Mouse (Mus musculus) liver, postnatal 0 days (tissue): ENCODE measurements at regions not wholly inside any gene's neighbourhood (a gene's known extent, or its start where the extent isn't known, plus 50 kb on each side); places are given as distances from the start of the nearest gene placed in this dataset.

Source experiments
- ATAC-seq: fragments of 200-750 bp; cut with Nextera tagmentation; 2 replicates; pipeline ENCODE4 v1.8.0; 2017; ENCODE audit warnings: mild to moderate bottlenecking, moderate library complexity
- DNase-seq: peaks from one replicate; pipeline ENCODE4 v3.0.0-alpha.2; 2016
- H3K27ac ChIP-seq: fragments of 300-500 bp; sonication (generic); 2 replicates; pipeline ENCODE4 v1.5.1; 2014; ENCODE audit warnings: antibody characterized with exemption, moderate library complexity, mild to moderate bottlenecking, low read depth
- H3K27me3 ChIP-seq: fragments of 300-500 bp; sonication (generic); 2 replicates; pipeline ENCODE4 v1.6.1; 2014; ENCODE audit warnings: low read length, control low read depth, mixed read lengths; ENCODE audit not compliant: insufficient read depth
- H3K36me3 ChIP-seq: fragments of 300-500 bp; sonication (generic); replicated peaks from 2 replicates; pipeline ENCODE4 v1.6.1; 2014; ENCODE audit warnings: mild to moderate bottlenecking, control low read depth, low read length, moderate library complexity, mixed read lengths; ENCODE audit not compliant: insufficient read depth
- H3K4me1 ChIP-seq: fragments of 300-500 bp; sonication (generic); 2 replicates; pipeline ENCODE4 v1.6.1; 2014; ENCODE audit warnings: antibody characterized with exemption, mild to moderate bottlenecking, control low read depth; ENCODE audit not compliant: insufficient read depth
- H3K4me2 ChIP-seq: fragments of 300-500 bp; sonication (generic); 2 replicates; pipeline ENCODE4 v1.6.1; 2014; ENCODE audit warnings: low read depth, mild to moderate bottlenecking, low read length, moderate library complexity, mixed read lengths
- H3K4me3 ChIP-seq: fragments of 300-500 bp; sonication (generic); 2 replicates; pipeline ENCODE4 v1.5.1; 2014; ENCODE audit warnings: low read depth, low read length
- H3K9ac ChIP-seq: fragments of 300-500 bp; sonication (generic); replicated peaks from 2 replicates; pipeline ENCODE4 v1.6.1; 2014; ENCODE audit warnings: mild to moderate bottlenecking, moderate library complexity
- H3K9me3 ChIP-seq: fragments of 300-500 bp; sonication (generic); 2 replicates; pipeline ENCODE4 v1.6.1; 2016; ENCODE audit warnings: mild to moderate bottlenecking, control low read depth, low read length, mixed read lengths
- CTCF ChIP-seq: sonication (generic); IDR thresholded peaks from 2 replicates; pipeline ENCODE4 v1.5.1; 2016; ENCODE audit warnings: antibody characterized with exemption, low read depth
- EP300 ChIP-seq: IDR thresholded peaks from 2 replicates; pipeline ENCODE4 v1.6.1; 2016; ENCODE audit warnings: antibody characterized with exemption, low read depth, mild to moderate bottlenecking
- WGBS: fragments of 180-500 bp; shearing (Covaris S2); extraction: QIAGEN DNeasy Blood & Tissue Kit; methylation state at CpG from one replicate; pipeline ENCODE4 v1.1.7; 2014; ENCODE audit not compliant: insufficient replicate concordance; 5-methylcytosine and 5-hydroxymethylcytosine counted together

DNA sequence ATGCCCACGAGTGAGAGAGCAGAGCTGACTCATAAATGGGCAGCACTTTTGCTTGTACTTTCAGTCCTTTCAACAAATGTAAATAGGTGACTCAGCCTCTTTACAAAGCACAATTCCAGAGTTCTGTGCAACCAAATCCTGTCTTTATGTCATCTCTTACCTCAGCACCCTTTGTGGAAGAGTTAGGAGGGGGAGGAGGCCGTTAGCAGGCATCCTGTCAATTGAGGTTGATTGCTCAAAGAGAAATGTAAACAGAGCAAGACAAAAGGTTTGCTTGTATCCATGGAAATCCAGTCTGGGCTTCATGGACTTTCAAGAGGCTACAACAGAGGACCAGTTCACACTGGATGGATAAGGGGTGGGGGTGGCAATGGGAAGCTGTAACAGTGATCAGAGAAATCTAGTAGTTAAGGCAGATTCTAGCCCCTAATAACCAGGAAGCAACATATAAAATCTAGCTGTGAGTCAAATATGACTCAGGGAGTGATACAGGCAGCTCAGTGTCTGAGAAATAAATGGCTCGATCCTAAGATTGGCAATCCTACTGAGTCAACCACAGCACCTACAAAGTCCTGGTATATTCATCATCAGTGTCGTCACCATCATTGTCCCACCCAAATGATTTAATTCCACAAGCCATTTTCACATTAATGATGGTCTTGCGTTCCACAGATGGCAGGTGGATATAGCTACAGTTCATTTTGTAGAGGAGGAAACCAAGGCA is 136.0 kb upstream of the Rorb start:
- Histone ChIP-seq H3K4me1 (no peaks in the 10 kb centered on the region), H3K9me3 (no peaks in the 10 kb centered on the region), H3K27ac (no peak overlapping the region), H3K36me3 (no peaks in the 10 kb centered on the region), H3K4me2 (no peak overlapping the region), H3K4me3 (no peak overlapping the region), H3K9ac (no peak overlapping the region), H3K27me3 (no peaks in the 10 kb centered on the region)
- TF ChIP-seq EP300 (no peak), CTCF (no peak)
- ATAC-seq (no peak), DNase-seq (no peak)
- WGBS: 54% methylated on average over 5 of the region's 5 CpGs

DNA sequence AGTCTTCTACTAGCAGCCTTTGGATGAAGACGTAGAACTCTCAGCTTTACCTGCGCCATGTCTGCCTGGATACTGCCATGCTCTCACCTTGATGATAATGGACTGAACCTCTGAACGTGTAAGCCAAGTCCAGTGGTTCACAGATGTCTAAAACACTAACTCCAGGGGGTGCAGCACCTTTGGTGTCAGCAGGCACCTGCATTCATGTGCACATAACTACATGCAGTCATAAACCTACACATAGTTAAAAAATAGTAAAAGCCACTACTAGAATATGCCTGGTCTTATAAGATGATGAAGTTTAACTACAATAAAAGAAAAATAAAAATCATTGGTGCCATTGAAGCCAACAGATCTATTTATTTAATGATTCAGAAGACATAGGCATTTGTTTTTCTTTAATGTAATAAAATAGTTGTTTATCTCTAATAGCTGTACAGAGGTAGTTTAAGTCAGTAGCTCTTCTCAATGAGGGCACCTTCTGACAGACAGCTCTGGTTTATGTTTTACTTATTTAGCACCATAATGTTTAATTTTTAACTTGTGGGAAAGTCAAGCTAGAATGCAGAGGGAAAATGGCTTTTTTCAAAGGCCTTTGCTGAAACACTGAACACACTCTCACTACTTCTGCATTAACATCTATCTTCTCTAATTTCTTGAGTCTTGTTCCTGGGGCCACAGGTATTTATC is 118.5 kb upstream of the Rorb start:
- H3K27ac ChIP-seq: no peak overlapping the region
- TF ChIP-seq EP300: no peak
- no peak for TF ChIP-seq CTCF
- ATAC-seq (no peak), DNase-seq (no peak)
- no peaks in the 10 kb centered on the region for H3K27me3 ChIP-seq
- H3K36me3 ChIP-seq: no peaks in the 10 kb centered on the region
- 61% methylated on average over 3 of the region's 3 CpGs for WGBS
- no peaks in the 10 kb centered on the region for H3K9me3 ChIP-seq
- no peaks in the 10 kb centered on the region for H3K4me1 ChIP-seq
- no peak overlapping the region for H3K4me2 ChIP-seq
- no peak overlapping the region for H3K4me3 ChIP-seq
- H3K9ac ChIP-seq: no peak overlapping the region

GRCm38 (mm10) chr19:19220826-19221225 is 109.8 kb upstream of the Rorb start:
- no peaks in the 10 kb centered on the region for H3K9me3 ChIP-seq
- H3K27me3 ChIP-seq: no peaks in the 10 kb centered on the region
- H3K4me1 ChIP-seq: no peaks in the 10 kb centered on the region
- H3K36me3 ChIP-seq: no peaks in the 10 kb centered on the region
- DNase-seq (no peak), ATAC-seq (no peak)
- H3K9ac ChIP-seq: no peak overlapping the region
- WGBS: 82% methylated on average over 6 of the region's 6 CpGs
- TF ChIP-seq EP300 (no peak), CTCF (no peak)
- no peak overlapping the region for H3K27ac ChIP-seq
- H3K4me2 ChIP-seq: no peak overlapping the region
- H3K4me3 ChIP-seq: no peak overlapping the region

DNA sequence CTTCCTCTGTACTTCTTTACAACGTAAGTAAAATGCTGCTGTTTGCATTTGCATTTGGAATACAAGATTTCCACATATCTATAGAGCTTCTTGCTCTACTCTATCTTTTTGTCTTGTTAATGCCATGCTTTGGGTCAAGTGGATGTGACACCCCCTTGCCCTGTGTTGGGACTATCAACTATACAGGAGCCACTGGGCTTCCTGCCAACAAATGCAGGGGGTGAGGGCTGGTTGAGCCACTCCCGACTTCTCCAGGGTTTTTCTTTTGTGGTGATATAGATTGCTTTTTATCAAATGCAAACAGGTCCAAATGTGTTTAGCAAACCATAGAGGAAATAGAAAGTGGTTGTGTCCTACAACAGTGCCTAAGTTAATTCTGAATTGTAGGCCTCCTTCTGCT is 108.4 kb upstream of the Rorb start:
- H3K9me3 ChIP-seq: no peaks in the 10 kb centered on the region
- H3K27ac ChIP-seq: no peak overlapping the region
- H3K4me3 ChIP-seq: no peak overlapping the region
- no peaks in the 10 kb centered on the region for H3K36me3 ChIP-seq
- ATAC-seq: no peak
- no peak overlapping the region for H3K4me2 ChIP-seq
- H3K9ac ChIP-seq: no peak overlapping the region
- H3K27me3 ChIP-seq: no peaks in the 10 kb centered on the region
- DNase-seq: no peak
- TF ChIP-seq EP300 (no peak), CTCF (no peak)
- WGBS: 48% methylated on average over 2 of the region's 2 CpGs
- no peaks in the 10 kb centered on the region for H3K4me1 ChIP-seq

GRCm38 (mm10) chr19:19218700-19219099 is 107.7 kb upstream of the Rorb start:
- DNase-seq (no peak), ATAC-seq (no peak)
- H3K4me1 ChIP-seq: no peaks in the 10 kb centered on the region
- no peaks in the 10 kb centered on the region for H3K27me3 ChIP-seq
- H3K4me3 ChIP-seq: no peak overlapping the region
- no peak for TF ChIP-seq EP300
- TF ChIP-seq CTCF: no peak
- H3K4me2 ChIP-seq: no peak overlapping the region
- H3K9me3 ChIP-seq: no peaks in the 10 kb centered on the region
- no peaks in the 10 kb centered on the region for H3K36me3 ChIP-seq
- WGBS: 72% methylated on average over 3 of the region's 3 CpGs
- H3K27ac ChIP-seq: no peak overlapping the region
- H3K9ac ChIP-seq: no peak overlapping the region

- TF ChIP-seq CTCF: no peak
- no peak for TF ChIP-seq EP300
- 76% methylated on average over 8 of the region's 8 CpGs for WGBS
- H3K36me3 ChIP-seq: no peaks in the 10 kb centered on the region
- no peak overlapping the region for H3K4me3 ChIP-seq
- ATAC-seq: no peak
- no peak overlapping the region for H3K4me2 ChIP-seq
- no peaks in the 10 kb centered on the region for H3K4me1 ChIP-seq
- H3K9ac ChIP-seq: no peak overlapping the region
- no peaks in the 10 kb centered on the region for H3K9me3 ChIP-seq
- H3K27me3 ChIP-seq: no peaks in the 10 kb centered on the region
- DNase-seq: no peak
- H3K27ac ChIP-seq: no peak overlapping the region
Measured at GRCm38 (mm10) chr19:19199534-19199933, 88.5 kb upstream of the Rorb start.
